Mouse (Mus musculus): Measurements from ENCODE around the gene Otulin. TPM values are rescaled to one million over a fixed set of nuclear protein-coding genes. Genes with fewer than 3 reads are reported as not detected.

Otulin gene
- total and polyA plus RNA-seq, 2 experiments: 29.7 to 58.0 TPM

DNA sequence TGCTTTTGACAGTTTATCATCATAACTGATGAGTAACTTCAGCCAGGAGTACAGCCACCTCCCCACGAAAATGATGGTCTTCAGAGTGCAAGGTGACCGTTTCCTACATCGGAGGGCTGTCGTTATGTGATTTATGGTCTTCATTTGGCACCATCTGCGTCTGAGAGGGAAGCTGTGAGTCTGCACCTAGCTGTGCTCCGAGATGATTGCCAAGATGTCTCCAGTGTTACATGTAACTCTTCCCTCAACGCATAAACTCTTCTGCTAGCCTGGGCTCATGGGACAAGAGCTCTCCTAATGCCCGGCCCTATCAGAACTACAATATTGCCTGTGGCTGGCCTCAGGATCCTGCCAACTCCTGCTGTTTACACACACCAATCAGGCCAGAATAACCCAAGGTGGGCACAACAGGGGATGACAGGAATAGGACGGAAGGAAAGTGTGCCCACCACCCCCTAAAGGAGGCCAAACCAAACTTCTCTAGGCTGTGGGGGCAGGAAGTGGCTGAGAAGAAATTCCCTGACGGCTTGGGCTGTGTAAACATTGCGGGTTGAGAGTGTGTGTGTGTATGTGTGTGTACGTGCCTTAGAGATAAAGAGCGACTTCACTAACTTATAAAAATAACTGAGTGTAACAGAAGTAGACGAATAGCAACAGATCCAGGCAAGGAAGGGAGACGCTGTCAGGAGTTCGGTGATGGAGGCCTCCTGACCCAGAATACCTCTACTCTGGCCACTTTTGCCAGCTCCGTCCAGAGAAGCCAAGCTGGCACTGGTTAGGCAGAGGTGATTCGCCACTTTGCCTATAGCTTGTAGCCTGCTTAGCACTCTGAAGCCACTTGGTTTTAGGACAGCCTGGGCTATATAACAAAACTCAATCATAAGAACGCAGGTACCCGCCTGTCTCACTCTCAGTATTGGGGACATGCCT, 126.4 kb downstream of the Otulin start:
- Histone ChIP-seq H3K27me3 (ENCODE audit: control insufficient read depth, insufficient read depth, low read length) (no peaks in the 10 kb centered on the region), H3K9ac (ENCODE audit: low read depth, low read length) (no peak overlapping the region), H3K4me3 (ENCODE audit: insufficient read depth, low read depth, low read length) (no peak overlapping the region), H3K36me3 (ENCODE audit: control insufficient read depth, insufficient read depth, low read length) (no peaks in the 10 kb centered on the region), H3K79me2 (ENCODE audit: control insufficient read depth, insufficient read depth, low read length) (peaks cover 6% of the 10 kb centered on the region; the same call in 1 of the 2 replicates), H3K4me1 (ENCODE audit: control insufficient read depth, insufficient read depth, low read length) (no peaks in the 10 kb centered on the region), H3K27ac (replicated peaks; ENCODE audit: insufficient read depth, low read depth, low read length) (no peak overlapping the region)
- TF ChIP-seq POLR2A (IDR thresholded peaks at IDR 0.05; ENCODE audit: extremely low read depth, insufficient read depth, low read length) (no peak), CTCF (IDR thresholded peaks at IDR 0.05; ENCODE audit: low read depth, low read length) (no peak)
- DNase-seq (ENCODE audit: extremely low read depth, low read depth, low spot score): no peak
- WGBS: 85% methylated on average over 20 of the region's 20 CpGs

DNA sequence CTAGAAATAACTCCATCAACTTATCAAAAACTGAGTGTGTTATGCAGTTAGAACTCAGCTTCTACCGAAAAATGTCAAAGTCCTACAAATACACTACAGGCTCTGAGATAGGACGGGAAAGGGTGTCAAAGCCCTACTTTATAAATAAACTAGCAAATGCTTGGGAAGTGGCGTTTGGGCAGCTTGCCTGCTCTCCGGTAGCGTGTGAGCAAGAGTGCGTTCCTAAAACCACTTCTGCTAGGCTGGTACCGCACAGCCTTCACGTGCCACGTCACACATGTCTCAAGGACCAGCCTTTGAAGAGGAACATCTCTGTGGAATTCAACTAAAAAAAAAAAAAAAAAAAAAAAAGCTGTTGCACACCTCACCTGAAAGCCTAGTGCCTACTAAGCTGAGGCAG, 127.3 kb downstream of the Otulin start:
- Histone ChIP-seq H3K36me3 (ENCODE audit: control insufficient read depth, insufficient read depth, low read length) (no peaks in the 10 kb centered on the region), H3K27me3 (ENCODE audit: control insufficient read depth, insufficient read depth, low read length) (no peaks in the 10 kb centered on the region), H3K4me3 (ENCODE audit: insufficient read depth, low read depth, low read length) (no peak overlapping the region), H3K4me1 (ENCODE audit: control insufficient read depth, insufficient read depth, low read length) (peaks cover 2% of the 10 kb centered on the region; the same call in 1 of the 2 replicates), H3K79me2 (ENCODE audit: control insufficient read depth, insufficient read depth, low read length) (peaks cover 6% of the 10 kb centered on the region; the same call in 1 of the 2 replicates), H3K27ac (replicated peaks; ENCODE audit: insufficient read depth, low read depth, low read length) (no peak overlapping the region), H3K9ac (ENCODE audit: low read depth, low read length) (no peak overlapping the region)
- WGBS: 85% methylated on average over 9 of the region's 9 CpGs
- DNase-seq (ENCODE audit: extremely low read depth, low read depth, low spot score): no peak
- TF ChIP-seq CTCF (IDR thresholded peaks at IDR 0.05; ENCODE audit: low read depth, low read length) (no peak), POLR2A (IDR thresholded peaks at IDR 0.05; ENCODE audit: extremely low read depth, insufficient read depth, low read length) (no peak)

DNA sequence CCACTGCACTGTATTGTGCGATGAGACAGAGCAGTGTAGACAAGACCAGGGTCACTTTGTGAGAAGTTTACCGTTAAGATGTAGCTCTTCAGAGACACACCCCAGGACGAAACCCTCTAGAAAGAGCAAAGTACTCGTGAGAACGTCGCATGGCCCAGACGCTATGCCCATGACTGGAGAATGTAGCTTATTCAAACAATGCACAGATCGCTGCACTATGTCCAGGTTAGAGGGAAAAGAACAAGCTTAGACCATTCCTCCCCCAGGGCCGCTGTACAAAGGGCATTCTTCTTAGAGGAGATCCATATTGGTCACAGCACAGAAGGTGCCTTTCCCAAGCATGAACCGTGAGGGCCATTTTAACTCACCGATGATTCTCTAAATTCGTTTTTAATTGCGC, 128.2 kb downstream of the Otulin start:
- DNase-seq (ENCODE audit: extremely low read depth, low read depth, low spot score): no peak
- TF ChIP-seq POLR2A (IDR thresholded peaks at IDR 0.05; ENCODE audit: extremely low read depth, insufficient read depth, low read length) (no peak), CTCF (IDR thresholded peaks at IDR 0.05; ENCODE audit: low read depth, low read length) (no peak)
- no peak overlapping the region for H3K27ac ChIP-seq (replicated peaks; ENCODE audit: insufficient read depth, low read depth, low read length)
- no peaks in the 10 kb centered on the region for H3K27me3 ChIP-seq (ENCODE audit: control insufficient read depth, insufficient read depth, low read length)
- H3K4me3 ChIP-seq (ENCODE audit: insufficient read depth, low read depth, low read length): no peak overlapping the region
- H3K79me2 ChIP-seq (ENCODE audit: control insufficient read depth, insufficient read depth, low read length): peaks cover 9% of the 10 kb centered on the region; the same call in 1 of the 2 replicates
- H3K36me3 ChIP-seq (ENCODE audit: control insufficient read depth, insufficient read depth, low read length): no peaks in the 10 kb centered on the region
- H3K9ac ChIP-seq (ENCODE audit: low read depth, low read length): no peak overlapping the region
- WGBS: 92% methylated on average over 13 of the region's 13 CpGs
- peaks cover 8% of the 10 kb centered on the region for H3K4me1 ChIP-seq (ENCODE audit: control insufficient read depth, insufficient read depth, low read length)

DNA sequence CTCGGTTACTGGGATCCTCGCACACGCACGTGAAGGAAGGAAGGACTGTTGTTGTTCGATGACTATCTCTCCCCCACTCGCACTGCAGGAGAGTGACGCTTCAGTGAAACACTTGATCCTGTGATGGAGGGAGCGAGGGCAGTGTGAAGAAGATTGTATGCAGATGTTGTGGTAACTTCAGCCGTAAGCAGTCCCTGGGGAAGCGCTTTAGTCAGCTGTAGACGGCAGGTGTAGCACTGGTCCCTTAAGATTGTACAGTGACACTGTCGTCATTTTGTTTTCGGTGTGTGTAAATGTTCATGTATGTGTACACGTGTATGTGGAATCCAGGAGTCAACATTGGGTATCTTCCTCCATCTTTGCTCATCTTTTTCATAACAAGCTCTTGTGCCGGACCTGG, 130.1 kb downstream of the Otulin start:
- H3K4me3 ChIP-seq (ENCODE audit: insufficient read depth, low read depth, low read length): no peak overlapping the region
- peaks cover 11% of the 10 kb centered on the region for H3K4me1 ChIP-seq (ENCODE audit: control insufficient read depth, insufficient read depth, low read length)

DNA sequence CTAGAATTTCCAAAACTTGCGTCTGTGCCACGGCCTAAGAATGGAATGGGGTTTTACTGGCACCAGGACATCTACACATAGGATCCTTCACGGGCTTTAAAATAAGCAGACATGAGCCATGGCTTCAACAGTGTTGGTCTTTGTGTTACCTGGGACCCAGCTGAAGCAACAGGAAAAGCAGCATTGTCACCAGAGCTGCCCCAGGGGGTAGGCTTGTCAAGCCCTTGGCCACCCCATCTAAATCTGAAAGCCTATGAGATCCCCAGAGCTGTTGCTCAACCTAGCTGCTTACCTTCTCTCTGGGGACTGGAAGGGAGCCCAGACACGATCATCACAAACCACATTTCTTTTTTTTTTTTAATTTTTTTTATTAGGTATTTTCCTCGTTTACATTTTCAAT, 132.4 kb downstream of the Otulin start:
- Histone ChIP-seq H3K9ac (ENCODE audit: low read depth, low read length) (no peak overlapping the region), H3K27ac (replicated peaks; ENCODE audit: insufficient read depth, low read depth, low read length) (no peak overlapping the region), H3K79me2 (ENCODE audit: control insufficient read depth, insufficient read depth, low read length) (peaks cover 14% of the 10 kb centered on the region; the same call in 1 of the 2 replicates), H3K4me3 (ENCODE audit: insufficient read depth, low read depth, low read length) (no peak overlapping the region), H3K36me3 (ENCODE audit: control insufficient read depth, insufficient read depth, low read length) (no peaks in the 10 kb centered on the region), H3K4me1 (ENCODE audit: control insufficient read depth, insufficient read depth, low read length) (peaks cover 21% of the 10 kb centered on the region), H3K27me3 (ENCODE audit: control insufficient read depth, insufficient read depth, low read length) (no peaks in the 10 kb centered on the region)
- DNase-seq (ENCODE audit: extremely low read depth, low read depth, low spot score): peak; percentile 43
- WGBS: 66% methylated on average over 5 of the region's 5 CpGs
- no peak for TF ChIP-seq POLR2A (IDR thresholded peaks at IDR 0.05; ENCODE audit: extremely low read depth, insufficient read depth, low read length)
- TF ChIP-seq CTCF (IDR thresholded peaks at IDR 0.05; ENCODE audit: low read depth, low read length): no peak

More for the DNA sequence above, 130.1 kb downstream of the Otulin start:
- TF ChIP-seq CTCF (IDR thresholded peaks at IDR 0.05; ENCODE audit: low read depth, low read length): no peak
- no peak for TF ChIP-seq POLR2A (IDR thresholded peaks at IDR 0.05; ENCODE audit: extremely low read depth, insufficient read depth, low read length)
- H3K9ac ChIP-seq (ENCODE audit: low read depth, low read length): no peak overlapping the region
- H3K36me3 ChIP-seq (ENCODE audit: control insufficient read depth, insufficient read depth, low read length): no peaks in the 10 kb centered on the region
- no peak for DNase-seq (ENCODE audit: extremely low read depth, low read depth, low spot score)
- 90% methylated on average over 15 of the region's 15 CpGs for WGBS
- peaks cover 14% of the 10 kb centered on the region; the same call in 1 of the 2 replicates for H3K79me2 ChIP-seq (ENCODE audit: control insufficient read depth, insufficient read depth, low read length)
- H3K27me3 ChIP-seq (ENCODE audit: control insufficient read depth, insufficient read depth, low read length): no peaks in the 10 kb centered on the region
- no peak overlapping the region for H3K27ac ChIP-seq (replicated peaks; ENCODE audit: insufficient read depth, low read depth, low read length)

All from liver, adult 2 months (tissue).